Mouse (Mus musculus): ENCODE measurements around the gene Mxd3. TPM values are rescaled to one million over a fixed set of nuclear protein-coding genes. Genes with fewer than 3 reads are reported as not detected.

Mxd3 gene
- polyA plus RNA-seq, 1 experiment from 2014 or later, result 42.8 TPM

- peak; percentile 39 for ATAC-seq
- 1% methylated on average over 32 of the region's 32 CpGs for WGBS
Observed at GRCm38 (mm10) chr13:55361974-55362452, 32.4 kb upstream of the Mxd3 start.

GRCm38 (mm10) chr13:55361145-55361544 lies 31.5 kb upstream of the Mxd3 start:
- Histone ChIP-seq H3K9ac (peak overlapping the region; percentile 93; the same call in 1 of the 2 replicates), H3K4me3 (peak overlapping the region; percentile 98), H3K27me3 (peaks cover 8% of the 10 kb centered on the region), H3K4me1 (peaks cover 25% of the 10 kb centered on the region), H3K27ac (no peak overlapping the region), H3K9me3 (replicated peaks) (no peaks in the 10 kb centered on the region), H3K36me3 (ENCODE audit: poor library complexity, severe bottlenecking) (peaks cover 49% of the 10 kb centered on the region), H3K4me2 (peak overlapping the region; percentile 91)
- no peak for ATAC-seq

More at GRCm38 (mm10) chr13:55361974-55362452, 32.4 kb upstream of the Mxd3 start:
- Histone ChIP-seq H3K36me3 (ENCODE audit: poor library complexity, severe bottlenecking) (peaks cover 40% of the 10 kb centered on the region), H3K9ac (peak overlapping the region; percentile 93), H3K4me2 (peak overlapping the region; percentile 91), H3K4me1 (peaks cover 25% of the 10 kb centered on the region), H3K9me3 (replicated peaks) (no peaks in the 10 kb centered on the region), H3K27ac (peak overlapping the region; percentile 93), H3K27me3 (peaks cover 8% of the 10 kb centered on the region), H3K4me3 (peak overlapping the region; percentile 98)

GRCm38 (mm10) chr13:55346745-55347144 lies 17.1 kb upstream of the Mxd3 start:
- WGBS, result 86% methylated on average over 11 of the region's 11 CpGs
- Histone ChIP-seq H3K27me3 (no peaks in the 10 kb centered on the region), H3K9ac (no peak overlapping the region), H3K4me1 (no peaks in the 10 kb centered on the region), H3K9me3 (replicated peaks) (no peaks in the 10 kb centered on the region), H3K4me2 (no peak overlapping the region), H3K27ac (no peak overlapping the region), H3K36me3 (ENCODE audit: poor library complexity, severe bottlenecking) (peaks cover 83% of the 10 kb centered on the region), H3K4me3 (no peak overlapping the region)
- no peak for ATAC-seq

- no peak overlapping the region for H3K9ac ChIP-seq
- H3K9me3 ChIP-seq (replicated peaks), result no peaks in the 10 kb centered on the region
- no peak overlapping the region for H3K4me3 ChIP-seq
- H3K27me3 ChIP-seq, result no peaks in the 10 kb centered on the region
- H3K27ac ChIP-seq, result no peak overlapping the region
- H3K4me1 ChIP-seq, result no peaks in the 10 kb centered on the region
- peaks cover 59% of the 10 kb centered on the region for H3K36me3 ChIP-seq (ENCODE audit: poor library complexity, severe bottlenecking)
- H3K4me2 ChIP-seq, result no peak overlapping the region
- no peak for ATAC-seq
- WGBS, result 89% methylated on average over 7 of the region's 7 CpGs
Observed at GRCm38 (mm10) chr13:55344286-55344685, 14.7 kb upstream of the Mxd3 start.

GRCm38 (mm10) chr13:55342469-55342868 lies 12.8 kb upstream of the Mxd3 start:
- Histone ChIP-seq H3K4me1 (no peaks in the 10 kb centered on the region), H3K36me3 (ENCODE audit: poor library complexity, severe bottlenecking) (peaks cover 41% of the 10 kb centered on the region), H3K27me3 (no peaks in the 10 kb centered on the region), H3K9me3 (replicated peaks) (no peaks in the 10 kb centered on the region), H3K4me3 (no peak overlapping the region), H3K9ac (no peak overlapping the region), H3K27ac (no peak overlapping the region), H3K4me2 (no peak overlapping the region)
- WGBS, result 49% methylated on average over 11 of the region's 11 CpGs
- ATAC-seq, result no peak

GRCm38 (mm10) chr13:55339259-55339658 lies 9.6 kb upstream of the Mxd3 start:
- no peak overlapping the region for H3K4me3 ChIP-seq
- no peak overlapping the region for H3K27ac ChIP-seq
- no peak for ATAC-seq
- no peak overlapping the region for H3K9ac ChIP-seq
- H3K4me2 ChIP-seq, result no peak overlapping the region
- peaks cover 9% of the 10 kb centered on the region for H3K36me3 ChIP-seq (ENCODE audit: poor library complexity, severe bottlenecking)
- H3K27me3 ChIP-seq, result no peaks in the 10 kb centered on the region
- H3K9me3 ChIP-seq (replicated peaks), result no peaks in the 10 kb centered on the region
- WGBS, result 43% methylated on average over 2 of the region's 2 CpGs
- no peaks in the 10 kb centered on the region for H3K4me1 ChIP-seq

GRCm38 (mm10) chr13:55338131-55339054 lies 8.8 kb upstream of the Mxd3 start:
- Histone ChIP-seq H3K4me3 (no peak overlapping the region), H3K27me3 (no peaks in the 10 kb centered on the region), H3K9ac (no peak overlapping the region), H3K9me3 (replicated peaks) (no peaks in the 10 kb centered on the region), H3K36me3 (ENCODE audit: poor library complexity, severe bottlenecking) (0 out of 2 replicates have a peak, but pooled peaks cover under 1% of the 10 kb centered on the region), H3K27ac (no peak overlapping the region), H3K4me1 (no peaks in the 10 kb centered on the region), H3K4me2 (no peak overlapping the region)
- 63% methylated on average over 12 of the region's 12 CpGs for WGBS
- ATAC-seq, result no peak

- no peak overlapping the region for H3K4me3 ChIP-seq
- no peaks in the 10 kb centered on the region for H3K36me3 ChIP-seq (ENCODE audit: poor library complexity, severe bottlenecking)
- H3K4me1 ChIP-seq, result no peaks in the 10 kb centered on the region
- H3K27me3 ChIP-seq, result no peaks in the 10 kb centered on the region
- no peak overlapping the region for H3K27ac ChIP-seq
- no peak overlapping the region for H3K9ac ChIP-seq
- 64% methylated on average over 10 of the region's 10 CpGs for WGBS
- no peaks in the 10 kb centered on the region for H3K9me3 ChIP-seq (replicated peaks)
- ATAC-seq, result no peak
- H3K4me2 ChIP-seq, result no peak overlapping the region
Observed at GRCm38 (mm10) chr13:55337341-55337975, 7.8 kb upstream of the Mxd3 start.

GRCm38 (mm10) chr13:55335701-55336100 lies 6.1 kb upstream of the Mxd3 start:
- 91% methylated on average over 4 of the region's 4 CpGs for WGBS
- ATAC-seq, result no peak
- no peak overlapping the region for H3K9ac ChIP-seq
- H3K36me3 ChIP-seq (ENCODE audit: poor library complexity, severe bottlenecking), result no peaks in the 10 kb centered on the region
- H3K9me3 ChIP-seq (replicated peaks), result no peaks in the 10 kb centered on the region
- no peaks in the 10 kb centered on the region for H3K27me3 ChIP-seq
- no peak overlapping the region for H3K27ac ChIP-seq
- H3K4me1 ChIP-seq, result peaks cover 5% of the 10 kb centered on the region
- no peak overlapping the region for H3K4me2 ChIP-seq
- no peak overlapping the region for H3K4me3 ChIP-seq

GRCm38 (mm10) chr13:55332331-55332730 lies 2.7 kb upstream of the Mxd3 start:
- H3K4me1 ChIP-seq, result peaks cover 28% of the 10 kb centered on the region
- H3K27me3 ChIP-seq, result no peaks in the 10 kb centered on the region
- 86% methylated on average over 3 of the region's 3 CpGs for WGBS
- ATAC-seq, result no peak
- no peaks in the 10 kb centered on the region for H3K9me3 ChIP-seq (replicated peaks)
- no peak overlapping the region for H3K4me3 ChIP-seq
- H3K36me3 ChIP-seq (ENCODE audit: poor library complexity, severe bottlenecking), result no peaks in the 10 kb centered on the region
- peak overlapping the region; percentile 10; the same call in 1 of the 2 replicates for H3K9ac ChIP-seq
- H3K4me2 ChIP-seq, result no peak overlapping the region
- H3K27ac ChIP-seq, result no peak overlapping the region

GRCm38 (mm10) chr13:55330567-55331400 lies 1.2 kb upstream of the Mxd3 start:
- Histone ChIP-seq H3K4me3 (peak overlapping the region; percentile 64), H3K9ac (peak overlapping the region; percentile 83), H3K27ac (peak overlapping the region; percentile 92), H3K4me1 (peaks cover 34% of the 10 kb centered on the region), H3K27me3 (no peaks in the 10 kb centered on the region), H3K36me3 (ENCODE audit: poor library complexity, severe bottlenecking) (peaks cover 7% of the 10 kb centered on the region), H3K4me2 (peak overlapping the region; percentile 68), H3K9me3 (replicated peaks) (no peaks in the 10 kb centered on the region)
- WGBS, result 52% methylated on average over 14 of the region's 14 CpGs
- ATAC-seq, result no peak
